Mouse (Mus musculus): ENCODE measurements at regions not wholly inside any gene's neighbourhood (a gene's known extent, or its start where the extent isn't known, plus 50 kb on each side); places are given as distances from the start of the nearest gene placed in this dataset.

DNA sequence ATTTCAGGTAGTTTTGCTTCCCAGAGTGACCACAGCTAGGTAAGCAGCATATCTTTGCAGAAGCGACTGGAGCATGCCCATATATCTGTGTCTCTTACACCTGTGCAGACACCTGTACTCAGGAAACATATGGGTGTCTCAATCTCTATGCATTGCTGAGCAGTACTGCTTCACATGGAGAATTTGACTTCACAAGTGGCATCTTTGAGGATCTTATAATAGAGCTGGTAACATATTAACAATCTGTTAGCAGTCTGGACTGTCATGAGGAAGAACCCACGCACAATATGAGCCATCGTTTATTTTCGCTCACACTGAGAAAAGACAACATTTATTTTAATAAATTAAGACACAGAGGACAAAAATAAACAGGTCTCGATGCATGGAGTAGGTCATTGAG lies 508.7 kb downstream of the Gabrg2 start:
- TF ChIP-seq POLR2A (IDR thresholded peaks at IDR 0.05; ENCODE audit: extremely low read depth, insufficient read depth, low read length) (no peak), CTCF (IDR thresholded peaks at IDR 0.05; ENCODE audit: extremely low read depth, insufficient read depth, low read length) (no peak)
